Mouse (Mus musculus) ES-E14 (cell line): ENCODE data around the gene Majin. TPM values are rescaled to one million over a fixed set of nuclear protein-coding genes. Genes with fewer than 3 reads are reported as not detected.

ENCODE experiments used
- DNase-seq: peaks from one replicate; pipeline ENCODE4 v3.0.0-alpha.2; 2013; ENCODE audit warnings: low read depth, low spot score
- H3K27ac ChIP-seq: 2 replicates; pipeline ENCODE4 v1.5.1; 2012; ENCODE audit warnings: low read depth, mild to moderate bottlenecking, low read length, moderate library complexity, mixed read lengths; ENCODE audit not compliant: poor library complexity, insufficient read depth, severe bottlenecking
- H3K36me3 ChIP-seq: 2 replicates; pipeline ENCODE4 v1.6.1; 2012; ENCODE audit warnings: mild to moderate bottlenecking, low read length, moderate library complexity, mixed read lengths; ENCODE audit not compliant: control insufficient read depth, poor library complexity, insufficient read depth, severe bottlenecking
- H3K4me1 ChIP-seq, 2 experiments: fragments of 150-350 bp in 1 of 2; sonication (generic) in 1 of 2; 2 replicates each; pipeline ENCODE4 v1.6.1; 2012; ENCODE audit warnings: low read length in 2 of 2, mild to moderate bottlenecking in 1 of 2, mixed read lengths in 1 of 2; ENCODE audit not compliant: control insufficient read depth in 2 of 2, insufficient read depth in 2 of 2, poor library complexity in 1 of 2
- H3K4me3 ChIP-seq, 2 experiments: fragments of 150-350 bp in 1 of 2; sonication (generic) in 1 of 2; 2 replicates each; pipeline ENCODE4 v1.5.1; 2012; ENCODE audit warnings: low read length in 2 of 2, low read depth in 1 of 2, mild to moderate bottlenecking in 1 of 2, mixed read lengths in 1 of 2; ENCODE audit not compliant: insufficient read depth in 1 of 2, poor library complexity in 1 of 2, severe bottlenecking in 1 of 2
- H3K9ac ChIP-seq: 2 replicates; pipeline ENCODE4 v1.6.1; 2012; ENCODE audit warnings: low read depth, mild to moderate bottlenecking, low read length, mixed read lengths; ENCODE audit not compliant: poor library complexity, insufficient read depth, severe bottlenecking
- H3K9me3 ChIP-seq: fragments of 150-350 bp; sonication (generic); 2 replicates; pipeline ENCODE4 v1.6.1; 2012; ENCODE audit warnings: low read depth, mild to moderate bottlenecking, low read length; ENCODE audit not compliant: control insufficient read depth, insufficient read depth
- CHD2 ChIP-seq: IDR thresholded peaks from 2 replicates; pipeline ENCODE4 v1.6.1; 2014; ENCODE audit warnings: mild to moderate bottlenecking, low read depth, low read length, inconsistent platforms
- HCFC1 ChIP-seq: IDR thresholded peaks from 2 replicates; pipeline ENCODE4 v1.6.1; 2012; ENCODE audit warnings: low read length, inconsistent platforms, borderline replicate concordance; ENCODE audit not compliant: insufficient read depth
- MAFK ChIP-seq: IDR thresholded peaks from 2 replicates; pipeline ENCODE4 v1.6.1; 2014; ENCODE audit warnings: mild to moderate bottlenecking, low read depth, low read length, inconsistent platforms; ENCODE audit not compliant: insufficient read depth
- ZC3H11A ChIP-seq: IDR thresholded peaks from 2 replicates; pipeline ENCODE4 v1.6.1; 2012; ENCODE audit warnings: low read depth, mild to moderate bottlenecking, inconsistent platforms, low read length, borderline replicate concordance
- ZNF384 ChIP-seq: IDR thresholded peaks from 2 replicates; pipeline ENCODE4 v1.6.1; 2012; ENCODE audit warnings: low read depth, low read length, inconsistent platforms
- in situ Hi-C, 2 experiments: fragments of 600-800 bp; cut with MboI; formaldehyde crosslinking; loops; one replicate each; pipeline ENCODE4 v1.15.1; 2025; ENCODE audit warnings: low sequenced_read_pairs in 2 of 2, inconsistent platforms in 1 of 2; ENCODE audit not compliant: unreplicated experiment in 2 of 2
- total RNA-seq: library from RNA; depleted of rRNA; stranded (reverse); fragments of 300-350 nt; gene quantifications from 2 replicates; pipeline ENCODE4 v1.2.3, GENCODE M21; 2012

The Majin gene
- total RNA-seq, 1 experiment, result 1.6 TPM

- no peaks in the 10 kb centered on the region for H3K4me1 ChIP-seq
- H3K9me3 ChIP-seq, result no peaks in the 10 kb centered on the region
- no peak overlapping the region for H3K27ac ChIP-seq
- no peak overlapping the region for H3K4me3 ChIP-seq
- no peaks in the 10 kb centered on the region for H3K36me3 ChIP-seq
- no peak overlapping the region for H3K9ac ChIP-seq
- DNase-seq, result no peak
- in situ Hi-C loops, result no loop called here
- TF ChIP-seq CHD2, result no peak
- no peak for TF ChIP-seq MAFK
- no peak for TF ChIP-seq ZNF384
- no peak for TF ChIP-seq HCFC1
- TF ChIP-seq ZC3H11A, result no peak
Measured at GRCm38 (mm10) chr19:6157220-6157619, 27.0 kb upstream of the Majin start.

GRCm38 (mm10) chr19:6163872-6164547, 20.2 kb upstream of the Majin start:
- no peak overlapping the region for H3K27ac ChIP-seq
- TF ChIP-seq CHD2 (no peak), MAFK (no peak), ZC3H11A (no peak), HCFC1 (no peak), ZNF384 (no peak)
- no peak for DNase-seq
- H3K9ac ChIP-seq, result no peak overlapping the region
- no peaks in the 10 kb centered on the region for H3K36me3 ChIP-seq
- H3K4me1 ChIP-seq, result no peaks in the 10 kb centered on the region; a peak in 1 of 4 replicates
- in situ Hi-C loops, result no loop called here
- H3K9me3 ChIP-seq, result no peaks in the 10 kb centered on the region
- no peak overlapping the region for H3K4me3 ChIP-seq

GRCm38 (mm10) chr19:6166750-6167149, 17.4 kb upstream of the Majin start:
- Histone ChIP-seq H3K9me3 (no peaks in the 10 kb centered on the region), H3K4me3 (no peak overlapping the region), H3K4me1 (no peaks in the 10 kb centered on the region; a peak in 1 of 4 replicates), H3K9ac (no peak overlapping the region), H3K27ac (no peak overlapping the region), H3K36me3 (no peaks in the 10 kb centered on the region)
- TF ChIP-seq CHD2, result no peak
- in situ Hi-C loops, result no loop called here
- DNase-seq, result peak; percentile 17

GRCm38 (mm10) chr19:6171215-6171614, 13.0 kb upstream of the Majin start:
- no peak for DNase-seq
- H3K9ac ChIP-seq, result no peak overlapping the region
- in situ Hi-C loops, result no loop called here
- no peaks in the 10 kb centered on the region for H3K4me1 ChIP-seq
- H3K9me3 ChIP-seq, result no peaks in the 10 kb centered on the region
- no peaks in the 10 kb centered on the region for H3K36me3 ChIP-seq
- TF ChIP-seq ZC3H11A (no peak), HCFC1 (no peak), CHD2 (no peak), MAFK (no peak), ZNF384 (no peak)
- no peak overlapping the region for H3K27ac ChIP-seq
- H3K4me3 ChIP-seq, result no peak overlapping the region

GRCm38 (mm10) chr19:6174771-6175170, 9.4 kb upstream of the Majin start:
- Histone ChIP-seq H3K27ac (no peak overlapping the region), H3K9ac (no peak overlapping the region), H3K36me3 (no peaks in the 10 kb centered on the region), H3K4me3 (no peak overlapping the region), H3K4me1 (no peaks in the 10 kb centered on the region), H3K9me3 (no peaks in the 10 kb centered on the region)
- in situ Hi-C loops, result no loop called here
- DNase-seq, result no peak
- TF ChIP-seq CHD2 (no peak), MAFK (no peak), ZC3H11A (no peak), HCFC1 (no peak), ZNF384 (no peak)
